Mouse (Mus musculus): ENCODE results near the gene Il13.

Il13 gene

DNA sequence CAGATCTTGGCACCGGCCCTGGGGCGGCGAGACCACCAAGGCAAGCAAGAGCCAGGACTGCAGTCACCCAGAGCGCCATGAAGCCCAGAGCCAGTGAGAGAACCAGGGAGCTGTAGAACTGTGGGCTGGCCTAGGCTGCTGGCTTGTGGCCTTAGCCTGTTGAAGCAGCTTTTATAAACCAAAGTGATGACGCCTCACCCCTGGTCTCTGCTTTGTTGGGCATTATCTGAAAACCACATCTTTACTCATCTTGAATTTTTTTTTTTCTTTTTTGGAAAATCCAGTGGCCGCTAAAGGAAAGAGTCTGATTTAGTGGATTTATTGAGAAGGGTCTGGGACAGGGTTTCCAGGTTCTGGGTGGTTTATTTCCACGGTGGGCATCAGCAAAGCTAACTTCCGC, at the start of gene Il13:
Gene Il13 (minus strand): TSS at position 147 of the 400 bp plus-strand sequence.
- in situ Hi-C loops (cut with MboI) = no loop called here

DNA sequence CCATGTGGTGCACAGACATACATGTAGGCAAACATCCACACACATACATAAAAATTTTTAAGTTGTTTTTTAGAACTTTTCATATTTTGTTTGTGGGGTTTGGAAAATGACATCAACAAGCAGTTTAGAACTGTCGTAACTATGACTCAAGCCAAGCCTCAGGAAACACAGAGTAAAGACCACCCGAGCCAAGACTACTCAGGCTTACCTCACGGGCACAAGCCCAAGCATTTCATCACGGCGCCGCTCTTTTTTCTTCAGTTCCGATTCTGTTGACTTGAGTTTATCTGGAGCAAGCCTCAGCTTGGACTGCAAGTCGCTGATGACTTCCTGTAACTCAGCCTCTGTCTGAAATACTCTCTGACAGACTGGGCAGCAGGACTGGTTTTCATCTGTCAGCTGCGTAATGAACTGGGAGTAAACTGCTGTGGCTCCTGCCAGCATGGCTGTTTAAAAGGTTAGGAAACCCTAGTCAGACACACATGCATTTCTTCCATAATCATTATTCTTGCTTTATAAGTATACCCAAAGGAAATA, 48.6 kb upstream of the Il13 start:
- in situ Hi-C loops (cut with MboI) = no loop called here

DNA sequence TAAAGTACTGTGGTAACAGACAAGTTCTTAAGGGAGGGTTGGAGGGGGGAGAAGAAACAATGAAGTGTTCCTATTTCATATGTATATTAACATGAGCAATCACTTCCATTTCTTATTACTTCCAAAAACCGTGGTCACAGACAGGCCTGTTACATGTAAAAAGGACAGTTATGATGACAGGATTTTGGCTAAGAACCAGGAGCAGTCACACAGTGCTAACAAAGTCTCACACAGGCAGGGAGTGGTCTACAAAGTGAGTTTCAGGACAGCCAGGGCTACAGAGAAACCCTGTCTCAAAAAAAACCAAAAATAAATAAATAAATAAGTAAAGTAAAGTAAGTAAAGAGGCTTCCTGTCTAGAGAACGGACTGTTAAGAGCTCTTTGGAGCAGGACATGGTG, 47.7 kb upstream of the Il13 start:
- in situ Hi-C loops (cut with MboI) = no loop called here

- in situ Hi-C loops (cut with MboI) = no loop called here
These were observed 47.2 kb upstream of the Il13 start for GRCm38 (mm10) chr11:53681686-53682085.

DNA sequence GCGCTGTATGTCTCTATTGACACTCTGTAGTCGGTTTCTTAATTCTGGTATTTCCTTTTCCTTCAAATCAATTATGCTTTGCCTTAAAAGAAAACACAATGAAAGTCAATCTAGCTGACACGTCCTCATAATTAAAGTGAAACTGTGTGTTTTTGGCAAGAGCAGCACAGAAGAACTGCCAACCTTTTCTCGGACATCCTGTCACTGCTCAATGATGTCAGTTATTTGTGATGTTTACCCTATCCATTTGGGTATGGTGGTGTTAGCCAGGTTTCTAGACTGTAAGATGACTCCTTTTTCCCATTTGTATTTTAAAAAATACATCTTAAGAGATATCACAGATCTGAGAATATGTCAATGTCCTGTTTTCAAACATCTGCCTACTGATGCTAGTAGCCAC, 45.6 kb upstream of the Il13 start:
- in situ Hi-C loops (cut with MboI) = no loop called here

DNA sequence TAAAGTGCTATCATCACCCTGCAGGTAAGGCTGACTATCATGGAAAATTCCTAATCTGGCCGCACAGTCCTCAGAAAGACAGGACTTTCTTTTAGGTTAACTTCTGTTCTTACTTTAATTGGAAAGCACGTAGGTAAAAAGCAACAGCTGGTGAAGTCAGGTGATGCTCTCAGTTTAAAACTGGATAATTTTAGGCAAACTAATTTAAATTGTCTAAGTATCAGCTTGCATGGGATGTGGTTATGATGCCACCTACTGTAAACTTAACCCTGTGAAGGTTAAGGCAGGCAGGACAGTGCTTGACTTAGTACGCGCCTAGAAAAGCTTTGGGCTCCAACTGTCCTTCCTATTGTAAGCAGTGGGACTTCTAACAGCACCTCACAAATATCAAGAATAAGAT, 36.9 kb upstream of the Il13 start:
- in situ Hi-C loops (cut with MboI) = no loop called here

GRCm38 (mm10) chr11:53664091-53664490, 29.6 kb upstream of the Il13 start:
- in situ Hi-C loops (cut with MboI) = no loop called here

GRCm38 (mm10) chr11:53662794-53663674, 28.5 kb upstream of the Il13 start:
- in situ Hi-C loops (cut with MboI) = no loop called here

GRCm38 (mm10) chr11:53657828-53658227, 23.3 kb upstream of the Il13 start:
- in situ Hi-C loops (cut with MboI) = no loop called here

DNA sequence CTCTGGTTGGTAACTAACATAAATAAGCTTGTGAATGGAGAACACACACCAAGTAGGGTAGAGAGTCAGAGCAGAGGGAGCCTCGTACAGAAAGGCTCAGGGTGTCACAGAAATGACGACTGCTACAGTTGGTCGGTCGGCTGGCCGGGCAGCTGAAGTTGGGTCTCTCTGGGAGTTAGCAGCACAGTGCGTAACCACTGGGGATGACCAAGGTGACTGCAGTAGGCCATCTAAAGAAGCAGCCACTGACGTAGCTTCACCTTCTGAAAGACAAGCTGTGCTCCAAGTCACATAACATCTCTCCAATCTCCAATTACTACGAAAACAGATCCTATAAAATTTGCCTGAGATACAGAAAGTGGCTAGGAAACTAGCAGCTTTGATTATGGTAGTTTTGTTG, 22.9 kb upstream of the Il13 start:
- in situ Hi-C loops (cut with MboI) = no loop called here

GRCm38 (mm10) chr11:53656558-53657202, 22.2 kb upstream of the Il13 start:
- in situ Hi-C loops (cut with MboI) = no loop called here

- in situ Hi-C loops (cut with MboI) = no loop called here
These were observed 20.5 kb upstream of the Il13 start for GRCm38 (mm10) chr11:53655043-53655442.

DNA sequence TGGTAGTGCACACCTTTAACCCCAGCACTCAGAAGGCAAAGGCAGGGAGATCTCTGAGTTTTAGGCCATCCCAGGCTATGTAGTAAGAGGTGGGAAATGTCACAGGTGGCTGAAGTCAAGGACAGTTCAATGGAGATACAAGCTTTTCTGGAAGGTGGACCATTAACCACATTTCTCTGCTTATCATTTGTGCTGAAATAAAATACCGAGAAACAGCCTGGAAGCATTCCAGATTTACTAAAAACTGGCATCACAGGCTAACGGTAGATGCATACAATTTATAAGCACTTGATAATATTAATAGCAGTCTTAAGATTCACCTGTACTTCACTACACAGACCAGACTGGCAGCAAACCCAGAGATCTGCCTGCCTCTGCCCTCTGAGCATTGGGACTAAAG, 17.9 kb upstream of the Il13 start:
- in situ Hi-C loops (cut with MboI) = no loop called here

DNA sequence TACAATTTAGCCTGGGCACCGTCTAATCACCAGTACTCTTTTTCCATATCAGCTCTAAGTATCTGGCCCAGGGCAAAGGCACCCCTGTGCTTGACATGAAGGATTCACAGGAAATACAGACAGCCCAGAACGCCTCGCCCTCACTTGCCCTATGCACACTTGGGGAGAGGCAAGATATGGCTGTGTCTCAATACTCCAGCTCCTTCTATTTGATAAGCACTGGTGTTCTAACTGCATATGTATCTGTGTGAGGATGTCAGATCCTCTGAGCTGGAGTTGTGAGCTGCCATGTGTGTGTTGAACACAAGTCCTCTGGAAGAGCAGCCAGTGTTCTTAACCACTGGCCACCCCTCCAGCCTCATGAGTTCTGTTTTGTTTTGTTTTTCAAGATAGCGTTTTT, 16.9 kb upstream of the Il13 start:
- in situ Hi-C loops (cut with MboI) = no loop called here

GRCm38 (mm10) chr11:53644017-53644416, 9.5 kb upstream of the Il13 start:
- in situ Hi-C loops (cut with MboI) = no loop called here

GRCm38 (mm10) chr11:53642744-53643279, 8.3 kb upstream of the Il13 start:
- in situ Hi-C loops (cut with MboI) = no loop called here

GRCm38 (mm10) chr11:53637803-53638260, 3.3 kb upstream of the Il13 start:
- in situ Hi-C loops (cut with MboI) = no loop called here

DNA sequence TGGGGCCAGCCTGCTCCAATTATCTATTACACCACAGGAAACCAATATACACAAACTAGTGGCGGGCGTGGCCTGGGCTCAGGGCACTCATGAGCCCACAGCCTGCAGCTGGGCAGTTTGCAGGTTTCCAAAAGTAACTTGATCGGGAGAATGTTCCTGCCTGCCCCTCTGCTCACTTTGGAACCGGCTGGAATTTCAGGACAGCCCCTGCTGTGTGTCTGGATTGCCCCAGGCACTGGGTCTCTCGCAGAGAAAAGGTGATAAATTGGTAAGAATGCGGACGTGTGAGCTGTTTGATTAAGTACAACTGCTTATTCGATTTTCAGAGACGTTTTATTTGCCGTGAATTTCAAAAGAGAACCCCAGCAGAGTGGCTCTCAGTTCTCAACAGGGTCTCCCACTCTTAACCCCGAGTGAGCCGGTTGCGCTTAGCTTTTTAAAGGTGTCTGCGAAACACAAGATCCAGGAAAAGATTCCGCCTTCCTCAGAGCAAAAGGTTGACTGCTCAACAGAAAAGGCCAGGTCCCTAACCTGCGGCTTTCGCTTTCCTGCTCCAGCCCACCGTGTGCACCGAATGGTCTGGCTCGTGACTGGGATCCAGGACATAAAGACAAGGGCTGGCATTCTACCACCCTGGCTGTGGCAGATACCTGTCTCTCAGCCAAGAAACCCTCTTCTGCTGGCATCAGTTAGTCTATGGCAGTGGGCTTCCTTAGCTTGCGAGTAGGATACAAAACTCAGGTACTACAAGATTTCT, 2.7 kb upstream of the Il13 start:
- in situ Hi-C loops (cut with MboI) = no loop called here

- in situ Hi-C loops (cut with MboI) = no loop called here
These were observed 1.7 kb upstream of the Il13 start for GRCm38 (mm10) chr11:53636183-53636646.

- in situ Hi-C loops (cut with MboI) = no loop called here
These were observed 1.2 kb upstream of the Il13 start for GRCm38 (mm10) chr11:53635590-53636182.

- in situ Hi-C loops (cut with MboI) = no loop called here
These were observed 858 bp downstream of the Il13 start for GRCm38 (mm10) chr11:53633644-53634043.
